Mouse (Mus musculus) urinary bladder, postnatal 4 days (tissue): ENCODE data around the gene Zfp612.

Experiments used
- DNase-seq, 2 experiments: peaks; one replicate each; pipeline ENCODE4 v3.0.0; 2021 to 2022; ENCODE audit warnings: low spot score in 2 of 2

Gene Zfp612

GRCm38 (mm10) chr8:110134236-110134635 is 54.7 kb downstream of the Zfp612 start:
- DNase-seq: no peak

- no peak for DNase-seq
These were observed 56.0 kb downstream of the Zfp612 start for GRCm38 (mm10) chr8:110135515-110135914.

- no peak for DNase-seq
These were observed 60.6 kb downstream of the Zfp612 start for GRCm38 (mm10) chr8:110140156-110140555.

- no peak for DNase-seq
These were observed 61.2 kb downstream of the Zfp612 start for GRCm38 (mm10) chr8:110140770-110141169.
